ENCODE assay signal across 16 mouse cellular contexts in genomic region chr16:21308513-21308912, GRCm38 (mm10).
"Had no signal": no experiment of that assay in that cellular context is flagged by ENCODE, and none has a peak within 500 bp of the region (broad histone marks: within the 10 kb centered on the region; RNA-seq: fewer than 3 reads in every experiment).

No protein-coding gene starts in this region.

- H3K9ac ChIP-seq: liver, embryonic 13.5 days; midbrain, embryonic 12.5 days; midbrain, embryonic 15.5 days; neural tube, embryonic 12.5 days; neural tube, embryonic 15.5 days had no signal

- H3K9me3 ChIP-seq: liver, embryonic 13.5 days; midbrain, embryonic 15.5 days; neural tube, embryonic 12.5 days; neural tube, embryonic 15.5 days had no signal

- H3K36me3 ChIP-seq: liver, embryonic 13.5 days; midbrain, embryonic 12.5 days; midbrain, embryonic 15.5 days; neural tube, embryonic 12.5 days; neural tube, embryonic 15.5 days had no signal

- H3K4me2 ChIP-seq: liver, embryonic 13.5 days; midbrain, embryonic 12.5 days; midbrain, embryonic 15.5 days; neural tube, embryonic 12.5 days; neural tube, embryonic 15.5 days had no signal

- DNase-seq: kidney, adult 2 months; kidney, postnatal 25 days; layer of hippocampus, postnatal 36 days; left cerebral cortex, postnatal 4 days; liver, embryonic 13.5 days; lung, adult 2 months; lung, postnatal 14 days; thymus, adult 18-20 months; thymus, postnatal 36 days had no signal

- ATAC-seq: intestine, postnatal 0 days; midbrain, embryonic 15.5 days had no signal

- H3K4me3 ChIP-seq: left cerebral cortex, adult 2 months; liver, embryonic 13.5 days; midbrain, embryonic 12.5 days; midbrain, embryonic 15.5 days; neural tube, embryonic 12.5 days; neural tube, embryonic 15.5 days had no signal

- H3K27ac ChIP-seq: left cerebral cortex, adult 2 months; liver, embryonic 13.5 days; macrophage; midbrain, embryonic 12.5 days; midbrain, embryonic 15.5 days; neural tube, embryonic 12.5 days; neural tube, embryonic 15.5 days had no signal

- H3K27me3 ChIP-seq: midbrain, embryonic 15.5 days; neural tube, embryonic 12.5 days had no signal
